Mouse (Mus musculus) small intestine, adult 2 months (tissue): Measurements from ENCODE around the gene Tbcb.

ENCODE experiments used
- CTCF ChIP-seq: fragments of 200-500 bp; IDR thresholded peaks from 2 replicates; pipeline ENCODE4 v1.5.1; 2012; ENCODE audit warnings: low read depth, mild to moderate bottlenecking, control low read depth, inconsistent platforms, low read length, moderate library complexity, mixed read lengths; ENCODE audit not compliant: insufficient replicate concordance, insufficient read length; ENCODE audit errors: extremely low read depth
- POLR2A ChIP-seq: fragments of 200-500 bp; IDR thresholded peaks from 2 replicates; pipeline ENCODE4 v1.6.1; 2012; ENCODE audit warnings: low read depth, mild to moderate bottlenecking, control low read depth, inconsistent platforms, low read length, moderate library complexity

DNA sequence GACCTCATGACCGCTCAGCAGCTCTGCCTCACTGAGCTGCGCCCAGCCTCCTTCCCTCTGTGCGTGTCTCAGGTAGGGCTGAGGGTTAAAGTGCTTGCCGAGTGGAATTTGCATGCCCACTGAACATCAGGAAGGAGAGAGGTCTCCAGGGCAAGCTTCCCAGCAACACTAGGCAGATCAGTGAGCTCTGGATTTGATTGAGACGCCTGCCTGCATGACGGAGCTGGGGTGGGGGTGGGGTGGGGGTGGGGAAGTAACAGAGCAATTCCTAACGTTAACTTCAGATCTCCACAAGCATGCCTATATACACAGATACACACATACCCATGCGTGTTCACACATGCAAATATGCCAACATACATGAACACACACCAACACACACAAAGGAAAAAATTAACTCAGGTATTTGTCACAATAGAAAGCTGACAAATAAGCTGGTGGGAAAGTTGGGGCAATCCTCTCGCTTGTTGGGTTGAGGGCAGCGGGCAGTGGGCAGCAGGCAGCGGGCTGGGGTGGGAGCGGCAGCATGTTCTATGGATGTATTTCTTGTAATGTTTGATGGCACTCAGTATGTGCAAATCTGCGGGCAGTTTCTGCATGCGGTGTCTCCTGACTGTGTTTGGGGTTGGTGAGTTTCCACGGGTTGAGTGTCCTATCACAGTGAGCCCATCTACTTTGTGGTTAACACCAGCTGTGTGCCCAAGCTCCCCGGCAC lies 12.6 kb downstream of the Tbcb start:
- TF ChIP-seq CTCF (no peak), POLR2A (0 out of 2 replicates have a peak, but pooled peaks have one; percentile 21)
